Mouse (Mus musculus): ENCODE data around the gene Cdkal1. TPM values are rescaled to one million over a fixed set of nuclear protein-coding genes. Genes with fewer than 3 reads are reported as not detected.

Gene Cdkal1
- polyA plus RNA-seq, 1 experiment = 13.5 TPM

- no peak overlapping the region for H3K4me3 ChIP-seq (ENCODE audit: insufficient read depth, low read length)
- no peak for TF ChIP-seq CTCF (IDR thresholded peaks at IDR 0.05; ENCODE audit: low read depth, low read length)
- TF ChIP-seq POLR2A (IDR thresholded peaks at IDR 0.05; ENCODE audit: borderline replicate concordance, low read depth, low read length) = no peak
- H3K27ac ChIP-seq (ENCODE audit: insufficient read depth, low read depth, low read length) = no peak overlapping the region
- H3K4me1 ChIP-seq (ENCODE audit: control insufficient read depth, insufficient read depth, low read length) = no peaks in the 10 kb centered on the region
These were observed 266.8 kb downstream of the Cdkal1 start for GRCm38 (mm10) chr13:29588693-29589092.

- no peaks in the 10 kb centered on the region for H3K4me1 ChIP-seq (ENCODE audit: control insufficient read depth, insufficient read depth, low read length)
- H3K27ac ChIP-seq (ENCODE audit: insufficient read depth, low read depth, low read length) = no peak overlapping the region
- TF ChIP-seq POLR2A (IDR thresholded peaks at IDR 0.05; ENCODE audit: borderline replicate concordance, low read depth, low read length) (no peak), CTCF (IDR thresholded peaks at IDR 0.05; ENCODE audit: low read depth, low read length) (no peak)
- H3K4me3 ChIP-seq (ENCODE audit: insufficient read depth, low read length) = no peak overlapping the region
These were observed 273.4 kb downstream of the Cdkal1 start for GRCm38 (mm10) chr13:29581762-29582700.

- Histone ChIP-seq H3K4me3 (ENCODE audit: insufficient read depth, low read length) (no peak overlapping the region), H3K4me1 (ENCODE audit: control insufficient read depth, insufficient read depth, low read length) (no peaks in the 10 kb centered on the region), H3K27ac (ENCODE audit: insufficient read depth, low read depth, low read length) (no peak overlapping the region)
- TF ChIP-seq POLR2A (IDR thresholded peaks at IDR 0.05; ENCODE audit: borderline replicate concordance, low read depth, low read length) = no peak
- TF ChIP-seq CTCF (IDR thresholded peaks at IDR 0.05; ENCODE audit: low read depth, low read length) = no peak
These were observed 274.7 kb downstream of the Cdkal1 start for GRCm38 (mm10) chr13:29580780-29581179.

GRCm38 (mm10) chr13:29580009-29580408, 275.5 kb downstream of the Cdkal1 start:
- no peak for TF ChIP-seq POLR2A (IDR thresholded peaks at IDR 0.05; ENCODE audit: borderline replicate concordance, low read depth, low read length)
- no peak for TF ChIP-seq CTCF (IDR thresholded peaks at IDR 0.05; ENCODE audit: low read depth, low read length)
- Histone ChIP-seq H3K27ac (ENCODE audit: insufficient read depth, low read depth, low read length) (no peak overlapping the region), H3K4me1 (ENCODE audit: control insufficient read depth, insufficient read depth, low read length) (no peaks in the 10 kb centered on the region)

GRCm38 (mm10) chr13:29578621-29579020, 276.9 kb downstream of the Cdkal1 start:
- H3K27ac ChIP-seq (ENCODE audit: insufficient read depth, low read depth, low read length) = no peak overlapping the region
- no peak overlapping the region for H3K4me3 ChIP-seq (ENCODE audit: insufficient read depth, low read length)
- TF ChIP-seq CTCF (IDR thresholded peaks at IDR 0.05; ENCODE audit: low read depth, low read length) (no peak), POLR2A (IDR thresholded peaks at IDR 0.05; ENCODE audit: borderline replicate concordance, low read depth, low read length) (no peak)
- H3K4me1 ChIP-seq (ENCODE audit: control insufficient read depth, insufficient read depth, low read length) = no peaks in the 10 kb centered on the region

More at GRCm38 (mm10) chr13:29580009-29580408, 275.5 kb downstream of the Cdkal1 start:
- H3K4me3 ChIP-seq (ENCODE audit: insufficient read depth, low read length) = no peak overlapping the region

GRCm38 (mm10) chr13:29574784-29575183, 280.7 kb downstream of the Cdkal1 start:
- Histone ChIP-seq H3K27ac (ENCODE audit: insufficient read depth, low read depth, low read length) (no peak overlapping the region), H3K4me3 (ENCODE audit: insufficient read depth, low read length) (no peak overlapping the region), H3K4me1 (ENCODE audit: control insufficient read depth, insufficient read depth, low read length) (no peaks in the 10 kb centered on the region)
- no peak for TF ChIP-seq POLR2A (IDR thresholded peaks at IDR 0.05; ENCODE audit: borderline replicate concordance, low read depth, low read length)
- TF ChIP-seq CTCF (IDR thresholded peaks at IDR 0.05; ENCODE audit: low read depth, low read length) = no peak

GRCm38 (mm10) chr13:29572477-29572876, 283.0 kb downstream of the Cdkal1 start:
- Histone ChIP-seq H3K4me1 (ENCODE audit: control insufficient read depth, insufficient read depth, low read length) (no peaks in the 10 kb centered on the region), H3K4me3 (ENCODE audit: insufficient read depth, low read length) (no peak overlapping the region), H3K27ac (ENCODE audit: insufficient read depth, low read depth, low read length) (no peak overlapping the region)
- no peak for TF ChIP-seq CTCF (IDR thresholded peaks at IDR 0.05; ENCODE audit: low read depth, low read length)
- no peak for TF ChIP-seq POLR2A (IDR thresholded peaks at IDR 0.05; ENCODE audit: borderline replicate concordance, low read depth, low read length)

- no peak overlapping the region for H3K27ac ChIP-seq (ENCODE audit: insufficient read depth, low read depth, low read length)
- H3K4me3 ChIP-seq (ENCODE audit: insufficient read depth, low read length) = no peak overlapping the region
- H3K4me1 ChIP-seq (ENCODE audit: control insufficient read depth, insufficient read depth, low read length) = no peaks in the 10 kb centered on the region
- TF ChIP-seq CTCF (IDR thresholded peaks at IDR 0.05; ENCODE audit: low read depth, low read length) (no peak), POLR2A (IDR thresholded peaks at IDR 0.05; ENCODE audit: borderline replicate concordance, low read depth, low read length) (no peak)
These were observed 289.8 kb downstream of the Cdkal1 start for GRCm38 (mm10) chr13:29565710-29566109.

- Histone ChIP-seq H3K4me1 (ENCODE audit: control insufficient read depth, insufficient read depth, low read length) (peaks cover 6% of the 10 kb centered on the region; the same call in 1 of the 2 replicates), H3K27ac (ENCODE audit: insufficient read depth, low read depth, low read length) (no peak overlapping the region), H3K4me3 (ENCODE audit: insufficient read depth, low read length) (no peak overlapping the region)
- TF ChIP-seq POLR2A (IDR thresholded peaks at IDR 0.05; ENCODE audit: borderline replicate concordance, low read depth, low read length) (no peak), CTCF (IDR thresholded peaks at IDR 0.05; ENCODE audit: low read depth, low read length) (no peak)
These were observed 296.3 kb downstream of the Cdkal1 start for GRCm38 (mm10) chr13:29559188-29559587.

- H3K4me3 ChIP-seq (ENCODE audit: insufficient read depth, low read length) = no peak overlapping the region
- TF ChIP-seq POLR2A (IDR thresholded peaks at IDR 0.05; ENCODE audit: borderline replicate concordance, low read depth, low read length) (no peak), CTCF (IDR thresholded peaks at IDR 0.05; ENCODE audit: low read depth, low read length) (no peak)
These were observed 300.2 kb downstream of the Cdkal1 start for GRCm38 (mm10) chr13:29555160-29555785.

More at GRCm38 (mm10) chr13:29555160-29555785, 300.2 kb downstream of the Cdkal1 start:
- Histone ChIP-seq H3K4me1 (ENCODE audit: control insufficient read depth, insufficient read depth, low read length) (peaks cover 6% of the 10 kb centered on the region; the same call in 1 of the 2 replicates), H3K27ac (ENCODE audit: insufficient read depth, low read depth, low read length) (no peak overlapping the region)

Data from bone marrow macrophage, adult 2 months (primary cell).